Mouse (Mus musculus) embryo, embryonic 10.5 days (tissue): Measurements from ENCODE around the gene Dagla.

Source experiments
- DNase-seq: peaks from one replicate; pipeline ENCODE4 v3.0.0-alpha.2; 2015; ENCODE audit warnings: low spot score

Gene Dagla

GRCm38 (mm10) chr19:10198723-10199122, 106.0 kb downstream of the Dagla start:
- peak; percentile 91 for DNase-seq

GRCm38 (mm10) chr19:10198286-10198685, 106.4 kb downstream of the Dagla start:
- DNase-seq = no peak

GRCm38 (mm10) chr19:10197130-10197529, 107.5 kb downstream of the Dagla start:
- DNase-seq = no peak
